8 mouse cellular contexts compared by ENCODE assay signal in genomic region chr2:47491874-47492539, GRCm38 (mm10).
DNase-seq lines count a peak whose midpoint lies in the region; ATAC-seq and TF ChIP-seq lines count a peak whose summit lies in the region.

No protein-coding gene starts in this region.

- no peak overlapping the region for H3K4me2 ChIP-seq in liver, embryonic 14.5 days (ENCODE audit: low read depth)
- no peak overlapping the region for H3K4me2 ChIP-seq in liver, embryonic 12.5 days
- H3K4me2 ChIP-seq in hindbrain, embryonic 16.5 days (ENCODE audit: low read length): no peak overlapping the region
- no peak overlapping the region for H3K4me2 ChIP-seq in midbrain, embryonic 15.5 days

- ATAC-seq in liver, embryonic 14.5 days (ENCODE audit: insufficient read depth): no peak
- no peak for ATAC-seq in liver, embryonic 12.5 days
- ATAC-seq in hindbrain, embryonic 16.5 days: peak; percentile 76
- ATAC-seq in midbrain, embryonic 15.5 days (replicated peaks): peak; percentile 83

- peak; percentile 26; the same call in 1 of the 2 replicates for TF ChIP-seq CTCF in liver, embryonic 14.5 days (IDR thresholded peaks at IDR 0.05; ENCODE audit: low read depth)

- DNase-seq in cerebellum, postnatal 14 days: peak; percentile 58 to 66
- DNase-seq in cerebellum, adult 9-10 months: no peak
- DNase-seq in liver, embryonic 14.5 days (ENCODE audit: low read depth in 3 of 3, low spot score in 3 of 3): no peak
- DNase-seq in c-Kit-positive CD71-positive TER-119-negative erythroid progenitor cells, embryonic 14.5 days (ENCODE audit: low read depth): peak; percentile 0
- no peak for DNase-seq in spleen, postnatal 14 days (ENCODE audit: low spot score in 2 of 2)

- H3K27ac ChIP-seq in liver, embryonic 14.5 days: no peak overlapping the region
- H3K27ac ChIP-seq in liver, embryonic 12.5 days: no peak overlapping the region
- H3K27ac ChIP-seq in hindbrain, embryonic 16.5 days (ENCODE audit: low read depth, low read length): no peak overlapping the region
- no peak overlapping the region for H3K27ac ChIP-seq in midbrain, embryonic 15.5 days

- H3K9ac ChIP-seq in liver, embryonic 14.5 days (replicated peaks): no peak overlapping the region
- H3K9ac ChIP-seq in liver, embryonic 12.5 days: no peak overlapping the region
- H3K9ac ChIP-seq in hindbrain, embryonic 16.5 days (ENCODE audit: low read depth, low read length): no peak overlapping the region
- no peak overlapping the region for H3K9ac ChIP-seq in midbrain, embryonic 15.5 days

- no peaks in the 10 kb centered on the region for H3K9me3 ChIP-seq in liver, embryonic 14.5 days (ENCODE audit: control insufficient read depth, low read length)
- H3K9me3 ChIP-seq in liver, embryonic 12.5 days (replicated peaks): no peaks in the 10 kb centered on the region
- no peaks in the 10 kb centered on the region for H3K9me3 ChIP-seq in hindbrain, embryonic 16.5 days (ENCODE audit: control insufficient read depth, low read length)
- no peaks in the 10 kb centered on the region for H3K9me3 ChIP-seq in midbrain, embryonic 15.5 days

- TF ChIP-seq EP300 in liver, embryonic 14.5 days (IDR thresholded peaks at IDR 0.05; ENCODE audit: low read depth): no peak

- no peak overlapping the region for H3K4me3 ChIP-seq in liver, embryonic 14.5 days (ENCODE audit: insufficient read depth in 1 of 2, low read depth in 2 of 2, low read length in 2 of 2)
- no peak overlapping the region for H3K4me3 ChIP-seq in liver, embryonic 12.5 days
- no peak overlapping the region for H3K4me3 ChIP-seq in hindbrain, embryonic 16.5 days (ENCODE audit: low read length)
- no peak overlapping the region for H3K4me3 ChIP-seq in midbrain, embryonic 15.5 days

- H3K4me1 ChIP-seq in liver, embryonic 14.5 days (replicated peaks; ENCODE audit: control insufficient read depth in 2 of 2, insufficient read depth in 2 of 2, low read length in 1 of 2): no peaks in the 10 kb centered on the region
- no peaks in the 10 kb centered on the region for H3K4me1 ChIP-seq in liver, embryonic 12.5 days
- H3K4me1 ChIP-seq in hindbrain, embryonic 16.5 days (ENCODE audit: control insufficient read depth, insufficient read depth, low read depth, low read length): no peaks in the 10 kb centered on the region
- H3K4me1 ChIP-seq in midbrain, embryonic 15.5 days: no peaks in the 10 kb centered on the region

- H3K27me3 ChIP-seq in liver, embryonic 14.5 days (ENCODE audit: control insufficient read depth, insufficient read depth, low read length): no peaks in the 10 kb centered on the region
- no peaks in the 10 kb centered on the region for H3K27me3 ChIP-seq in liver, embryonic 12.5 days (replicated peaks)
- H3K27me3 ChIP-seq in hindbrain, embryonic 16.5 days (replicated peaks; ENCODE audit: control insufficient read depth, insufficient read depth, low read length): no peaks in the 10 kb centered on the region
- H3K27me3 ChIP-seq in midbrain, embryonic 15.5 days (replicated peaks): no peaks in the 10 kb centered on the region

- WGBS in liver, embryonic 14.5 days (ENCODE audit: insufficient replicate concordance): 11% methylated on average over 5 of the region's 5 CpGs
- WGBS in liver, embryonic 12.5 days (ENCODE audit: insufficient replicate concordance): 13% methylated on average over 5 of the region's 5 CpGs
- 14% methylated on average over 5 of the region's 5 CpGs for WGBS in hindbrain, embryonic 16.5 days
- 15% methylated on average over 5 of the region's 5 CpGs for WGBS in midbrain, embryonic 15.5 days

- no peaks in the 10 kb centered on the region for H3K36me3 ChIP-seq in liver, embryonic 14.5 days (replicated peaks; ENCODE audit: control insufficient read depth, insufficient read depth, low read depth)
- no peaks in the 10 kb centered on the region for H3K36me3 ChIP-seq in liver, embryonic 12.5 days
- no peaks in the 10 kb centered on the region for H3K36me3 ChIP-seq in hindbrain, embryonic 16.5 days (ENCODE audit: control insufficient read depth, insufficient read depth, low read length)
- no peaks in the 10 kb centered on the region for H3K36me3 ChIP-seq in midbrain, embryonic 15.5 days (replicated peaks)

Comparison
In these comparisons a context has a peak if more than half of its experiments do, and no peak if none do; other contexts are left out.
1. DNase-seq: peak in cerebellum, postnatal 14 days (2 of 2) and c-Kit-positive CD71-positive TER-119-negative erythroid progenitor cells, embryonic 14.5 days (single experiment); none in cerebellum, adult 9-10 months (single experiment), liver, embryonic 14.5 days (0 of 3) and spleen, postnatal 14 days (0 of 2).
2. ATAC-seq: peak in hindbrain, embryonic 16.5 days (single experiment) and midbrain, embryonic 15.5 days (single experiment); none in liver, embryonic 14.5 days (single experiment) and liver, embryonic 12.5 days (single experiment).